Mouse (Mus musculus) left cerebral cortex, postnatal 14 days (tissue): ENCODE results near the gene Unk. TPM values are rescaled to one million over a fixed set of nuclear protein-coding genes. Genes with fewer than 3 reads are reported as not detected.

ENCODE experiments used
- DNase-seq, 2 experiments: peaks; one replicate each; pipeline ENCODE4 v3.0.0; 2021 to 2022; ENCODE audit warnings: low spot score in 2 of 2, mixed read lengths in 1 of 2
- intact Hi-C: fragments of 180-260 bp; cut with DNase I; formaldehyde crosslinking; loops from one replicate; pipeline ENCODE4 v1.15.1; 2025
- long read RNA-seq, 2 experiments: library from polyadenylated mRNA; stranded (forward); transcript quantifications; one replicate each; pipeline ENCODE4 v2.0.0; 2021
- total RNA-seq, 2 experiments: library from RNA; stranded (reverse); gene quantifications; 2 replicates each; pipeline ENCODE4 v1.2.3; 2021

Gene Unk
- 10 to 100 TPM; 23.8 to 25.5 TPM for total RNA-seq
- long read RNA-seq, experiment 1, partial matches to known transcripts, result 11 of 18 reads
- long read RNA-seq, experiment 1, other reads (novel, unspliced or antisense), result 3 of 18 reads
- long read RNA-seq, experiment 2, transcript Unk-202 (16 exons, 3,696 nt), result major isoform, 5 of 16 reads
- long read RNA-seq, experiment 2, partial matches to known transcripts, result 8 of 16 reads
- long read RNA-seq, experiment 2, other reads (novel, unspliced or antisense), result 1 of 16 reads

- peak; percentile 98 to 99 for DNase-seq
- intact Hi-C loops, result loop anchor here (5.0 kb wide), 1 partner anchor 57 kb away; the partner anchor contains the start of gene Wbp2
Measured at GRCm38 (mm10) chr11:116030088-116030897, at the start of gene Unk. TSS of gene Unk (plus strand) at chr11:116030322.

- DNase-seq, result no peak
- intact Hi-C loops, result no loop called here
Measured at GRCm38 (mm10) chr11:115982472-115982871, 47.6 kb upstream of the Unk start.

GRCm38 (mm10) chr11:115983291-115983690, 46.8 kb upstream of the Unk start:
- intact Hi-C loops, result no loop called here

GRCm38 (mm10) chr11:115989686-115990085, 40.4 kb upstream of the Unk start:
- intact Hi-C loops, result no loop called here
- DNase-seq, result no peak

More at GRCm38 (mm10) chr11:115983291-115983690, 46.8 kb upstream of the Unk start:
- no peak for DNase-seq

- intact Hi-C loops, result no loop called here
- DNase-seq, result no peak
Measured at GRCm38 (mm10) chr11:115992098-115992497, 38.0 kb upstream of the Unk start.

- intact Hi-C loops, result no loop called here
- DNase-seq, result no peak
Measured at GRCm38 (mm10) chr11:115995256-115995655, 34.9 kb upstream of the Unk start.

GRCm38 (mm10) chr11:115997047-115997446, 33.1 kb upstream of the Unk start:
- intact Hi-C loops, result no loop called here
- DNase-seq, result no peak

- intact Hi-C loops, result no loop called here
- no peak for DNase-seq
Measured at GRCm38 (mm10) chr11:115997662-115998061, 32.5 kb upstream of the Unk start.

- intact Hi-C loops, result no loop called here
Measured at GRCm38 (mm10) chr11:115999027-115999426, 31.1 kb upstream of the Unk start.

GRCm38 (mm10) chr11:115999538-116000143, 30.5 kb upstream of the Unk start:
- DNase-seq, result peak; percentile 81 to 85
- intact Hi-C loops, result loop anchor here (2.0 kb wide), 1 partner anchor 61 kb away; no protein-coding TSS in a partner anchor

More at GRCm38 (mm10) chr11:115999027-115999426, 31.1 kb upstream of the Unk start:
- no peak for DNase-seq

- DNase-seq, result no peak
- intact Hi-C loops, result loop anchor here (2.0 kb wide), 1 partner anchor 62 kb away; no protein-coding TSS in a partner anchor
Measured at GRCm38 (mm10) chr11:116000607-116001006, 29.5 kb upstream of the Unk start.

GRCm38 (mm10) chr11:116001725-116002124, 28.4 kb upstream of the Unk start:
- intact Hi-C loops, result loop anchor here (2.0 kb wide), 1 partner anchor 63 kb away; no protein-coding TSS in a partner anchor

GRCm38 (mm10) chr11:116002894-116003293, 27.2 kb upstream of the Unk start:
- intact Hi-C loops, result no loop called here
- no peak for DNase-seq

More at GRCm38 (mm10) chr11:116001725-116002124, 28.4 kb upstream of the Unk start:
- no peak for DNase-seq

GRCm38 (mm10) chr11:116004186-116004823, 25.8 kb upstream of the Unk start:
- DNase-seq, result no peak
- intact Hi-C loops, result no loop called here

GRCm38 (mm10) chr11:116004840-116005700, 25.1 kb upstream of the Unk start:
- peak in 1 of 2 experiments; percentile 65 for DNase-seq
- intact Hi-C loops, result no loop called here

GRCm38 (mm10) chr11:116005701-116006419, 24.3 kb upstream of the Unk start:
- intact Hi-C loops, result no loop called here
- no peak for DNase-seq

- intact Hi-C loops, result no loop called here
- no peak for DNase-seq
Measured at GRCm38 (mm10) chr11:116007095-116007850, 22.8 kb upstream of the Unk start.
